Mouse (Mus musculus): ENCODE measurements around the gene Osbp2. TPM values are rescaled to one million over a fixed set of nuclear protein-coding genes. Genes with fewer than 3 reads are reported as not detected.

Osbp2 gene
- polyA plus RNA-seq, 1 experiment, result 1.5 TPM

DNA sequence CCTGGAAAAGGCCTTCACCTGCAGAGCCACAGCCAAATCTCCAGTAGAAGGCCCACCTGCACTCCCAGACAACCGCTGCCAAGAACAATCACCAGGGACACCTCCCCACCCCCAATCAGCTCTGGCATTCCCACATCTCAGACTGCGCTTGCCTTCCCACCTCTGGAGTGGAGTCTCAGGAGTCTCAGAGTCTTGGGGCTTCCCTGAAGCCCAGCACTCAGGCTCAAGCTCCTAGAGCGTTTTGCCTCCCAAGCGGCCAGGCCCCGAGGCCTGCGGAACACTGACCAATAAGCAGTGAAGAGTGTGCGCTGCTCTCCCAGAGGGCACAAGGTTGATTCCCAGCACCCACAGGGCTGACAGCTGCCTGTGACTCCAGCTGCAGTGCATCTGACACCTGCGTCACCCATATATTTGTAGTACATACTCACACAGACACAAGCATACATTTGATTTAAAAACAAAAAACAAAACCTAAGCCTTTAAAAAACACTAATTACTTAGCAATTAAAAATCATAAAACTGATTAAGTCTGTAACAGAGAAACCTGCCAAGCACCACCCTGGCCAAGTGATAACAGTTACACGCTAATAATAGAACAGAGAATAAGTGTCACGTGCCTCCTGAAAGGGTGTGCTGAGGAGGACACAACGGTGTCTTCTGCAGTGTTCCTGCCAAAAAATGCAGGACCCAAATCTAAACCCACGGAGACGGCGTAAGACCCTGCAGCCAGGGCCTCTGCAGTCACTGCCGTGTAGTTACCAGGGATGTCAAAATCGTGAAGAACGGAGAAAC lies 19.6 kb downstream of the Osbp2 start:
- H3K4me3 ChIP-seq (ENCODE audit: low read depth, low read length), result no peak overlapping the region
- H3K27me3 ChIP-seq (ENCODE audit: control insufficient read depth, insufficient read depth, low read length, poor library complexity, severe bottlenecking), result no peaks in the 10 kb centered on the region
- no peaks in the 10 kb centered on the region for H3K9me3 ChIP-seq (replicated peaks; ENCODE audit: control insufficient read depth, insufficient read depth, low read length, poor library complexity, severe bottlenecking)
- H3K4me1 ChIP-seq (ENCODE audit: control insufficient read depth, insufficient read depth, low read length), result no peaks in the 10 kb centered on the region
- H3K27ac ChIP-seq (ENCODE audit: insufficient read depth, low read length), result no peak overlapping the region
- no peaks in the 10 kb centered on the region for H3K36me3 ChIP-seq (ENCODE audit: control insufficient read depth, insufficient read depth, low read length, poor library complexity, severe bottlenecking)
- H3K9ac ChIP-seq (ENCODE audit: low read depth, poor library complexity, severe bottlenecking), result no peak overlapping the region
- no peak for TF ChIP-seq CTCF (IDR thresholded peaks at IDR 0.05; ENCODE audit: low read depth, low read length)
- no peak for TF ChIP-seq POLR2A (IDR thresholded peaks at IDR 0.05; ENCODE audit: insufficient read depth, low read length)
- TF ChIP-seq EP300 (IDR thresholded peaks at IDR 0.05; ENCODE audit: insufficient read depth, low read depth, low read length), result no peak

DNA sequence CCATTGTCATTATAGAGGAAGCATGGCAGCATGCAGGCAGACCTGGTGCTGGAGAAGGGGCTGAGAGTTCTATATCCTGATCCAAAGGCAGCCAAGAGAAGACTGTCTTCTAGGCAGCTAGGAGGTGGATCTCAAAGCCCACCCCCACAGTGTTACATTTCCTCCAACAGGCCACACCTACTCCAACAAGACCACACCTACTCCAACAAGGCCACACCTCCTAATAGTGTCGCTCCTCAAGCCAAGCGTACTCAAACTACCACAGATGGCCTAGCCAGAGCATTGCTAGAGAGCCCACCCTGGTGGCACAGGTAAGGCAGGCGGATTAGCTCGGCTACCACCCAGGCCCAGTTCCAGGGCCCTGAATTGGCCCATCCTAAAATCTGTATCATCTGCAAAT lies 28.4 kb downstream of the Osbp2 start:
- Histone ChIP-seq H3K27me3 (ENCODE audit: control insufficient read depth, insufficient read depth, low read length, poor library complexity, severe bottlenecking) (no peaks in the 10 kb centered on the region), H3K9ac (ENCODE audit: low read depth, poor library complexity, severe bottlenecking) (no peak overlapping the region), H3K9me3 (replicated peaks; ENCODE audit: control insufficient read depth, insufficient read depth, low read length, poor library complexity, severe bottlenecking) (no peaks in the 10 kb centered on the region), H3K27ac (ENCODE audit: insufficient read depth, low read length) (no peak overlapping the region), H3K36me3 (ENCODE audit: control insufficient read depth, insufficient read depth, low read length, poor library complexity, severe bottlenecking) (no peaks in the 10 kb centered on the region), H3K4me3 (ENCODE audit: low read depth, low read length) (no peak overlapping the region), H3K4me1 (ENCODE audit: control insufficient read depth, insufficient read depth, low read length) (no peaks in the 10 kb centered on the region)
- TF ChIP-seq EP300 (IDR thresholded peaks at IDR 0.05; ENCODE audit: insufficient read depth, low read depth, low read length) (no peak), CTCF (IDR thresholded peaks at IDR 0.05; ENCODE audit: low read depth, low read length) (no peak), POLR2A (IDR thresholded peaks at IDR 0.05; ENCODE audit: insufficient read depth, low read length) (no peak)

DNA sequence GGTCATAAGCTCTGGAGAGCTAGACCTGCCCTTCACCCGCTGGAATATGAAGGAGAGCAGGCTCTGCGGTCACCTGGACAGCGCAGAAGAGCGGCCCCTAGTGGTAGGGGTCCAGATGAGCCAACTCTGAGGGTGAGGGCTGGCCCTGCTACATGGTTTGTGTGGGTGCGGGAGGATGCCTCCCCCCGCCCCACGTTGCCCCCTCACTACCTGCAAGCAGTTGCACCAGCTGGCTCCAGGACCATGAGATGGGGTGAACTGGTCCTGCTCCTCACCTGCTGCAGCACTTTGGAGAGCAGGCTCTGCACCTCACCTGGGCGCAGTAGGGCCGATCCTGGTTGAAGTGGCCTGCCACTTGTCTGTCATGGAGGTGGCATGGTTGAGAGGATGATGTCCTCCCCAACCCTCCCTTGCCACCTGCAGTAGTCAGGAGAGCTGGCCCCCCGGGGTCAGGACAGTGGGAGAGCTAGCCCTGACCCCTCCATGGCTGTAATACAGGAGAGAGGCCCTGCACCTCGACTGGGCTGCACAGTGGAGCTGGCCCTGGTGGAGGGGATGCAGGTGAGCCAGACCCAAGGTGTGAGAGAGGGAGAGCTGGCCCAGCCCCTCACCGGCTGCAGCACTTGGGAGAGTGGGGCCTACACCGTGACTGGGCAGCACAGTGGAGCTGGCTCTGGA lies 29.1 kb downstream of the Osbp2 start:
- Histone ChIP-seq H3K9me3 (replicated peaks; ENCODE audit: control insufficient read depth, insufficient read depth, low read length, poor library complexity, severe bottlenecking) (no peaks in the 10 kb centered on the region), H3K27ac (ENCODE audit: insufficient read depth, low read length) (no peak overlapping the region), H3K27me3 (ENCODE audit: control insufficient read depth, insufficient read depth, low read length, poor library complexity, severe bottlenecking) (no peaks in the 10 kb centered on the region), H3K36me3 (ENCODE audit: control insufficient read depth, insufficient read depth, low read length, poor library complexity, severe bottlenecking) (no peaks in the 10 kb centered on the region), H3K4me3 (ENCODE audit: low read depth, low read length) (peak overlapping the region; percentile 53), H3K4me1 (ENCODE audit: control insufficient read depth, insufficient read depth, low read length) (no peaks in the 10 kb centered on the region), H3K9ac (ENCODE audit: low read depth, poor library complexity, severe bottlenecking) (no peak overlapping the region)
- peak; percentile 92 for TF ChIP-seq CTCF (IDR thresholded peaks at IDR 0.05; ENCODE audit: low read depth, low read length)
- no peak for TF ChIP-seq POLR2A (IDR thresholded peaks at IDR 0.05; ENCODE audit: insufficient read depth, low read length)
- TF ChIP-seq EP300 (IDR thresholded peaks at IDR 0.05; ENCODE audit: insufficient read depth, low read depth, low read length), result no peak

DNA sequence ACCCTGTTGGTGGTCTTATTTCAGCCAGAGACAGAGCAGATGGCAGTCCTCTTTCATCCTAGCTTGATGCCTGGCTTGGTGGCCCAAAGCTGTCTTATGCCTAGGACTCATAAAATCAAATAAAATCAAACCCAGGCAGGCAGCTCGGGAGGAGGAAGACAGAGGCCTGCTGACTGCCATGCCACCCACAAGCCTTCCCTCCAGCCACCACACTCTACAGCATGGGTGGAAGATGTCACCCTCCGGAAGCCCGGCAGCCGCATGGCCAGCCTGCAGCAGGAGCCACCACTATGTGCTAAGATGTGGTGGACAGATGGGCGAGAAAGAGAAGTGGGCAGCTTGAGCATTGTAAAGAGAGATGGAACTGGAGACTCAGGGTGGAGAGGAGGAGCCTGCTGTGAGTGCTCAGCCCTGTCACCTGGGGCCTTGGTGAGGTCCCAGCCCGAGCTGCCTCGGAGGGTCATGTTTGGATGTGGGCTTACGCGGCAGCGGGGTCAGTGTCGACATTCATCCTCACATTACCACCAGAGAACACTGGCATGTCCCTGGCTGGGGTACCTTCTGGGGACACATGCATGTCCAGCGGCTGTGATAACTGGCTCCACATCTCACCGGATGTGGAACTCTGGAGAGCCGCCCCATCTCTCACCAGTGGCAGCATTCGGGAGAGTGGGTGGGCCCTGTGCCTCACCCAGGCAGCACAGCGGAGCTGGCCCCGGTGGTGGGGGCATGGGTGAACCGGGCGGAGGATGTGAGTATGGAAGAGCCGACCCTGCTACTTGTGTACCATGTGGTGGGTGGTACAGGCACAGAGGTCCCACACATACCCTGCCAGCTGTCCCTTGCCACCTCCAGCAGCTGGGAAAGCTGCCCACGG lies 29.9 kb downstream of the Osbp2 start:
- Histone ChIP-seq H3K27ac (ENCODE audit: insufficient read depth, low read length) (no peak overlapping the region), H3K9me3 (replicated peaks; ENCODE audit: control insufficient read depth, insufficient read depth, low read length, poor library complexity, severe bottlenecking) (no peaks in the 10 kb centered on the region), H3K4me1 (ENCODE audit: control insufficient read depth, insufficient read depth, low read length) (no peaks in the 10 kb centered on the region), H3K36me3 (ENCODE audit: control insufficient read depth, insufficient read depth, low read length, poor library complexity, severe bottlenecking) (no peaks in the 10 kb centered on the region), H3K9ac (ENCODE audit: low read depth, poor library complexity, severe bottlenecking) (no peak overlapping the region), H3K4me3 (ENCODE audit: low read depth, low read length) (peak overlapping the region; percentile 53), H3K27me3 (ENCODE audit: control insufficient read depth, insufficient read depth, low read length, poor library complexity, severe bottlenecking) (no peaks in the 10 kb centered on the region)
- no peak for TF ChIP-seq EP300 (IDR thresholded peaks at IDR 0.05; ENCODE audit: insufficient read depth, low read depth, low read length)
- no peak for TF ChIP-seq CTCF (IDR thresholded peaks at IDR 0.05; ENCODE audit: low read depth, low read length)
- no peak for TF ChIP-seq POLR2A (IDR thresholded peaks at IDR 0.05; ENCODE audit: insufficient read depth, low read length)

DNA sequence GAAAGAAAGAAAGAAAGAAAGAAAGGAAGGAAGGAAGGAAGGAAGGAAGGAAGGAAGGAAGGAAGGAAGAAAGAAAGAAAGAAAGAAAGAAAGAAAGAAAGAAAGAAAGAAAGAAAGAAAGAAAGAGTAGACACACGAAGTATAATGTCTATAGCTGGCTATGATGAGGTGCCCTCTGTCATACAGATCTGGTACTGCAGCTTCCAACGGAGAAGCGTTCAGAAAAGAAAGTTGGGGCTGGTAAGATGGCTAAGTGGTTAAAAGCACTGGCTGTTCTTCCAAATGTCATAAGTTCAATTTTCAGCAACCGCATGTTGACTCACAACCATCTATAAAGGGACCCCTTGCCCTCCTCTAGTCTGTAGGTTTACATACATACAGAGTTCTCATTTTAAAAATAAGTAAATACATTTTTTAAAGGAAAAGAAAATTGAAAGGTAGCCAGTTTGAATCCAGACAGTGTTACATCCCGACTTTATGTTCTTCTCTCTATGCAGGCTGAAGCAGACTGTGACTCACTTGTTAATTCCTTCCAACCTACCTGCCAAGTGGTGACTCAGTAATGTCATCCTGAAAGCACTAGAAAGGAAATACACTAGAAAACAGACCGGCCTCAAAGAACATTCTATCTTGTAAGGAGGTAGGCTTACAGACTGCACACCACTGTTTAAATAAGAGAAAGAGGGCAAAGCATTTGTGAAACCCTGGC lies 31.4 kb downstream of the Osbp2 start:
- Histone ChIP-seq H3K9ac (ENCODE audit: low read depth, poor library complexity, severe bottlenecking) (no peak overlapping the region), H3K36me3 (ENCODE audit: control insufficient read depth, insufficient read depth, low read length, poor library complexity, severe bottlenecking) (no peaks in the 10 kb centered on the region), H3K27me3 (ENCODE audit: control insufficient read depth, insufficient read depth, low read length, poor library complexity, severe bottlenecking) (no peaks in the 10 kb centered on the region), H3K9me3 (replicated peaks; ENCODE audit: control insufficient read depth, insufficient read depth, low read length, poor library complexity, severe bottlenecking) (no peaks in the 10 kb centered on the region), H3K4me1 (ENCODE audit: control insufficient read depth, insufficient read depth, low read length) (no peaks in the 10 kb centered on the region), H3K27ac (ENCODE audit: insufficient read depth, low read length) (no peak overlapping the region), H3K4me3 (ENCODE audit: low read depth, low read length) (no peak overlapping the region)
- TF ChIP-seq EP300 (IDR thresholded peaks at IDR 0.05; ENCODE audit: insufficient read depth, low read depth, low read length), result no peak
- no peak for TF ChIP-seq CTCF (IDR thresholded peaks at IDR 0.05; ENCODE audit: low read depth, low read length)
